Mouse (Mus musculus) forebrain, postnatal 0 days (tissue): ENCODE measurements around the gene Snrk. TPM values are rescaled to one million over a fixed set of nuclear protein-coding genes. Genes with fewer than 3 reads are reported as not detected.

Experiments
- ATAC-seq: fragments of 200-750 bp; cut with Nextera tagmentation; 2 replicates; pipeline ENCODE4 v1.8.0; 2017; ENCODE audit warnings: mild to moderate bottlenecking, moderate library complexity
- DNase-seq: peaks from one replicate; pipeline ENCODE4 v3.0.0-alpha.2; 2015
- H3K27ac ChIP-seq: fragments of 300-500 bp; sonication (generic); 2 replicates; pipeline ENCODE4 v1.5.1; 2014; ENCODE audit warnings: low read depth, mild to moderate bottlenecking, antibody characterized with exemption, low read length, moderate library complexity, mixed read lengths
- H3K27me3 ChIP-seq: fragments of 300-500 bp; sonication (generic); 2 replicates; pipeline ENCODE4 v1.6.1; 2014; ENCODE audit warnings: mild to moderate bottlenecking, low read length, mixed read lengths; ENCODE audit not compliant: insufficient read depth
- H3K36me3 ChIP-seq: fragments of 300-500 bp; sonication (generic); 2 replicates; pipeline ENCODE4 v1.6.1; 2014; ENCODE audit warnings: mild to moderate bottlenecking, moderate library complexity; ENCODE audit not compliant: insufficient read depth
- H3K4me1 ChIP-seq: fragments of 300-500 bp; sonication (generic); 2 replicates; pipeline ENCODE4 v1.6.1; 2014; ENCODE audit warnings: antibody characterized with exemption; ENCODE audit not compliant: insufficient read depth
- H3K4me2 ChIP-seq: fragments of 300-500 bp; sonication (generic); 2 replicates; pipeline ENCODE4 v1.6.1; 2014; ENCODE audit warnings: low read depth, mild to moderate bottlenecking, moderate library complexity
- H3K4me3 ChIP-seq: fragments of 300-500 bp; sonication (generic); 2 replicates; pipeline ENCODE4 v1.5.1; 2014; ENCODE audit warnings: low read depth, low read length, mixed read lengths
- H3K9ac ChIP-seq: fragments of 300-500 bp; sonication (generic); 2 replicates; pipeline ENCODE4 v1.6.1; 2014; ENCODE audit warnings: mild to moderate bottlenecking
- H3K9me3 ChIP-seq: fragments of 300-500 bp; sonication (generic); 2 replicates; pipeline ENCODE4 v1.6.1; 2016; ENCODE audit warnings: low read length
- CTCF ChIP-seq: sonication (generic); IDR thresholded peaks from 2 replicates; pipeline ENCODE4 v1.5.1; 2016; ENCODE audit warnings: antibody characterized with exemption, control low read depth, low read depth
- WGBS: fragments of 180-500 bp; shearing (Covaris S2); extraction: QIAGEN DNeasy Blood & Tissue Kit; methylation state at CpG from one replicate; pipeline ENCODE4 v1.1.7; 2014; 5-methylcytosine and 5-hydroxymethylcytosine counted together
- polyA plus RNA-seq: library from polyadenylated mRNA; unstranded; fragments of >200 nt; fragmentation: Nextera tagmentation; extraction: Ambion mirVana; gene quantifications from 2 replicates; pipeline ENCODE4 v1.2.1, GENCODE M21; 2015
- total RNA-seq: library from RNA; depleted of rRNA; stranded (reverse); fragments of >200 nt; gene quantifications from 2 replicates; pipeline ENCODE4 v1.2.3, GENCODE M21; 2014

Snrk gene
- total and polyA plus RNA-seq, 2 experiments from 2014 or later, result 82.3 to 109 TPM

- Histone ChIP-seq H3K36me3 (peaks cover 10% of the 10 kb centered on the region), H3K9me3 (no peaks in the 10 kb centered on the region), H3K27me3 (no peaks in the 10 kb centered on the region), H3K4me3 (no peak overlapping the region), H3K27ac (no peak overlapping the region), H3K4me1 (no peaks in the 10 kb centered on the region), H3K4me2 (no peak overlapping the region), H3K9ac (no peak overlapping the region)
- ATAC-seq (no peak), DNase-seq (no peak)
- TF ChIP-seq CTCF, result no peak
- 81% methylated on average over 3 of the region's 3 CpGs for WGBS
Observed at GRCm38 (mm10) chr9:122180105-122180504, 63.0 kb downstream of the Snrk start.

GRCm38 (mm10) chr9:122183074-122183473 is 66.0 kb downstream of the Snrk start:
- H3K27me3 ChIP-seq, result no peaks in the 10 kb centered on the region
- DNase-seq (no peak), ATAC-seq (no peak)
- no peak overlapping the region for H3K4me3 ChIP-seq
- 0 out of 2 replicates have a peak, but pooled peaks cover 3% of the 10 kb centered on the region for H3K36me3 ChIP-seq
- 80% methylated on average over 4 of the region's 4 CpGs for WGBS
- TF ChIP-seq CTCF, result no peak
- no peak overlapping the region for H3K9ac ChIP-seq
- H3K4me2 ChIP-seq, result no peak overlapping the region
- no peak overlapping the region for H3K27ac ChIP-seq
- no peaks in the 10 kb centered on the region for H3K9me3 ChIP-seq
- H3K4me1 ChIP-seq, result no peaks in the 10 kb centered on the region

GRCm38 (mm10) chr9:122184329-122184728 is 67.3 kb downstream of the Snrk start:
- Histone ChIP-seq H3K4me1 (no peaks in the 10 kb centered on the region), H3K4me2 (no peak overlapping the region), H3K36me3 (0 out of 2 replicates have a peak, but pooled peaks cover 3% of the 10 kb centered on the region), H3K27me3 (no peaks in the 10 kb centered on the region), H3K9me3 (no peaks in the 10 kb centered on the region), H3K4me3 (no peak overlapping the region), H3K9ac (no peak overlapping the region), H3K27ac (no peak overlapping the region)
- DNase-seq (no peak), ATAC-seq (no peak)
- no peak for TF ChIP-seq CTCF
- WGBS, result 90% methylated on average over 3 of the region's 3 CpGs

GRCm38 (mm10) chr9:122185061-122185460 is 68.0 kb downstream of the Snrk start:
- 14% methylated on average over 2 of the region's 2 CpGs for WGBS
- ATAC-seq, result peak; percentile 53; the same call in 1 of the 2 replicates
- H3K4me3 ChIP-seq, result no peak overlapping the region
- no peaks in the 10 kb centered on the region for H3K9me3 ChIP-seq
- H3K4me1 ChIP-seq, result no peaks in the 10 kb centered on the region
- no peak overlapping the region for H3K27ac ChIP-seq
- H3K9ac ChIP-seq, result no peak overlapping the region
- no peaks in the 10 kb centered on the region for H3K27me3 ChIP-seq
- peak; percentile 65 for DNase-seq
- TF ChIP-seq CTCF, result peak; percentile 82
- no peak overlapping the region for H3K4me2 ChIP-seq
- 0 out of 2 replicates have a peak, but pooled peaks cover 3% of the 10 kb centered on the region for H3K36me3 ChIP-seq

- Histone ChIP-seq H3K9ac (no peak overlapping the region), H3K27me3 (no peaks in the 10 kb centered on the region), H3K4me2 (no peak overlapping the region), H3K4me1 (no peaks in the 10 kb centered on the region), H3K36me3 (0 out of 2 replicates have a peak, but pooled peaks cover 3% of the 10 kb centered on the region), H3K9me3 (no peaks in the 10 kb centered on the region), H3K27ac (no peak overlapping the region), H3K4me3 (no peak overlapping the region)
- no peak for ATAC-seq
- no peak for TF ChIP-seq CTCF
- WGBS, result 92% methylated on average over 6 of the region's 6 CpGs
- no peak for DNase-seq
Observed at GRCm38 (mm10) chr9:122185953-122186352, 68.9 kb downstream of the Snrk start.

- no peaks in the 10 kb centered on the region for H3K9me3 ChIP-seq
- H3K9ac ChIP-seq, result no peak overlapping the region
- ATAC-seq (no peak), DNase-seq (no peak)
- H3K27me3 ChIP-seq, result no peaks in the 10 kb centered on the region
- whole genome bisulfite sequencing, result 64% methylated on average over 1 of the region's 1 CpGs
- 0 out of 2 replicates have a peak, but pooled peaks cover 3% of the 10 kb centered on the region for H3K36me3 ChIP-seq
- no peak overlapping the region for H3K27ac ChIP-seq
- no peak for TF ChIP-seq CTCF
- H3K4me3 ChIP-seq, result no peak overlapping the region
- no peak overlapping the region for H3K4me2 ChIP-seq
- no peaks in the 10 kb centered on the region for H3K4me1 ChIP-seq
Observed at GRCm38 (mm10) chr9:122186643-122187226, 69.7 kb downstream of the Snrk start.

GRCm38 (mm10) chr9:122187451-122187921 is 70.4 kb downstream of the Snrk start:
- DNase-seq, result no peak
- Histone ChIP-seq H3K9me3 (no peaks in the 10 kb centered on the region), H3K4me3 (no peak overlapping the region), H3K4me2 (no peak overlapping the region), H3K4me1 (no peaks in the 10 kb centered on the region), H3K36me3 (no peaks in the 10 kb centered on the region), H3K27me3 (no peaks in the 10 kb centered on the region), H3K9ac (no peak overlapping the region), H3K27ac (no peak overlapping the region; the same call in 1 of the 2 replicates)
- no peak for TF ChIP-seq CTCF
- WGBS, result 81% methylated on average over 7 of the region's 7 CpGs
- no peak for ATAC-seq
